14 mouse cellular contexts compared by ENCODE assay signal in genomic region chr10:84936832-84937515, GRCm38 (mm10).
"Had no signal": no experiment of that assay in that cellular context is flagged by ENCODE, and none has a peak within 500 bp of the region (broad histone marks: within the 10 kb centered on the region; RNA-seq: fewer than 3 reads in every experiment).

No protein-coding gene starts in this region.

- H3K27ac ChIP-seq: limb, embryonic 13.5 days; liver, embryonic 14.5 days; neural tube, embryonic 15.5 days; stomach, postnatal 0 days had no signal

- H3K4me3 ChIP-seq: limb, embryonic 13.5 days; myocyte; neural tube, embryonic 15.5 days had no signal

- H3K9ac ChIP-seq: limb, embryonic 13.5 days; liver, embryonic 14.5 days; neural tube, embryonic 15.5 days had no signal

- H3K9me3 ChIP-seq: limb, embryonic 13.5 days; neural tube, embryonic 15.5 days had no signal

- H3K36me3 ChIP-seq: neural tube, embryonic 15.5 days had no signal

- H3K27me3 ChIP-seq: limb, embryonic 13.5 days; neural tube, embryonic 15.5 days had no signal

- H3K4me2 ChIP-seq: limb, embryonic 13.5 days; neural tube, embryonic 15.5 days had no signal

- DNase-seq: kidney, postnatal 14 days; left cerebral cortex, postnatal 4 days; lung, adult 18-20 months; lung, postnatal 36 days; midbrain, embryonic 14.5 days; right cerebral cortex, adult 18-20 months; right cerebral cortex, postnatal 25 days; thymus, adult 18-20 months; thymus, postnatal 14 days had no signal
